Comparison of ENCODE assay signal across 8 mouse cellular contexts in the genomic region with DNA sequence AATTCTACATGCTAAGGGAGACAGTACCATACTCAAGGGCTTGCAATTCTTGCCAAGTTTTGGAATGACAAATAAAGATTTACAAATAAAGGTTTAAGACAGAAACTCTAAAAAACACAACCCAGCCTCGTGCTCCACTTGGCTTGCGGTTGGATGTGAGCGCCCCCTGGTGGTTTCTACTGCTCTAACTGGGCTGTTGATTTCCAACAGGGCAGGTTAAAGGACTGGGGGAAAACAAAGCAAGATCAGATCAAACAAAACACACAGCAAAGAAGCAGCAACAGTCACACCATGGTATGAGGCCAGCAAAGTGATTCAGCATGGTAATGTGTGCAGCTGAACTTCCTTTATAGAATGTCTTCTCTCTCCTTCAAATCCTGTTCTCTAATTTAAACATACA.
DNase-seq lines count a peak whose midpoint lies in the region; ATAC-seq and TF ChIP-seq lines count a peak whose summit lies in the region.

No protein-coding gene starts in this region.

- no peaks in the 10 kb centered on the region for H3K36me3 ChIP-seq in hindbrain, embryonic 10.5 days
- H3K36me3 ChIP-seq in hindbrain, embryonic 12.5 days: no peaks in the 10 kb centered on the region
- no peaks in the 10 kb centered on the region for H3K36me3 ChIP-seq in forebrain, embryonic 16.5 days (ENCODE audit: control insufficient read depth, insufficient read depth)
- no peaks in the 10 kb centered on the region for H3K36me3 ChIP-seq in hindbrain, postnatal 0 days (ENCODE audit: insufficient read depth, low read length)
- H3K36me3 ChIP-seq in midbrain, postnatal 0 days (ENCODE audit: insufficient read depth, low read length): no peaks in the 10 kb centered on the region
- no peaks in the 10 kb centered on the region for H3K36me3 ChIP-seq in testis, adult 2 months (ENCODE audit: control insufficient read depth, insufficient read depth, low read length)

- no peaks in the 10 kb centered on the region for H3K27me3 ChIP-seq in hindbrain, embryonic 10.5 days (ENCODE audit: insufficient read depth, poor library complexity, severe bottlenecking)
- no peaks in the 10 kb centered on the region for H3K27me3 ChIP-seq in hindbrain, embryonic 12.5 days
- H3K27me3 ChIP-seq in forebrain, embryonic 16.5 days (replicated peaks; ENCODE audit: control insufficient read depth, insufficient read depth, low read length): no peaks in the 10 kb centered on the region
- H3K27me3 ChIP-seq in hindbrain, postnatal 0 days (ENCODE audit: insufficient read depth, low read length): no peaks in the 10 kb centered on the region
- H3K27me3 ChIP-seq in midbrain, postnatal 0 days (ENCODE audit: insufficient read depth, low read length): no peaks in the 10 kb centered on the region
- no peaks in the 10 kb centered on the region for H3K27me3 ChIP-seq in testis, adult 2 months (ENCODE audit: control insufficient read depth, insufficient read depth, low read length)

- intact Hi-C loops in left cerebral cortex, postnatal 25 days (cut with DNase I): loop anchor here (1.0 to 10.0 kb wide), 3 partner anchors 392 to 790 kb away; no protein-coding TSS in a partner anchor

- peak; percentile 89 for TF ChIP-seq CTCF in hindbrain, postnatal 0 days (IDR thresholded peaks at IDR 0.05; ENCODE audit: low read depth)
- peak; percentile 96 for TF ChIP-seq CTCF in midbrain, postnatal 0 days (IDR thresholded peaks at IDR 0.05)
- peak; percentile 75; the same call in 1 of the 2 replicates for TF ChIP-seq CTCF in testis, adult 2 months (IDR thresholded peaks at IDR 0.05; ENCODE audit: control insufficient read depth, insufficient read depth, insufficient replicate concordance, low read depth, low read length)

- no peak overlapping the region for H3K9ac ChIP-seq in hindbrain, embryonic 12.5 days
- H3K9ac ChIP-seq in forebrain, embryonic 16.5 days (replicated peaks; ENCODE audit: low read depth, low read length): no peak overlapping the region
- no peak overlapping the region for H3K9ac ChIP-seq in hindbrain, postnatal 0 days (replicated peaks; ENCODE audit: low read length)
- H3K9ac ChIP-seq in midbrain, postnatal 0 days (replicated peaks; ENCODE audit: low read length, poor library complexity, severe bottlenecking): no peak overlapping the region

- H3K4me1 ChIP-seq in hindbrain, embryonic 10.5 days (replicated peaks): 0 out of 2 replicates have a peak, but pooled peaks cover 4% of the 10 kb centered on the region
- 0 out of 2 replicates have a peak, but pooled peaks cover 2% of the 10 kb centered on the region for H3K4me1 ChIP-seq in hindbrain, embryonic 12.5 days
- no peaks in the 10 kb centered on the region for H3K4me1 ChIP-seq in forebrain, embryonic 16.5 days (replicated peaks; ENCODE audit: control insufficient read depth, insufficient read depth, low read length)
- no peaks in the 10 kb centered on the region for H3K4me1 ChIP-seq in hindbrain, postnatal 0 days (ENCODE audit: insufficient read depth, low read length)
- H3K4me1 ChIP-seq in midbrain, postnatal 0 days (ENCODE audit: insufficient read depth, low read length): no peaks in the 10 kb centered on the region
- no peaks in the 10 kb centered on the region for H3K4me1 ChIP-seq in testis, adult 2 months (ENCODE audit: control insufficient read depth, insufficient read depth, low read length)

- no peak overlapping the region for H3K4me2 ChIP-seq in hindbrain, embryonic 12.5 days (replicated peaks)
- no peak overlapping the region for H3K4me2 ChIP-seq in forebrain, embryonic 16.5 days (ENCODE audit: low read length)
- no peak overlapping the region for H3K4me2 ChIP-seq in hindbrain, postnatal 0 days (ENCODE audit: low read depth, low read length)
- no peak overlapping the region for H3K4me2 ChIP-seq in midbrain, postnatal 0 days (ENCODE audit: low read depth, low read length, poor library complexity, severe bottlenecking)

- no peak for ATAC-seq in hindbrain, embryonic 12.5 days (ENCODE audit: low FRiP score)
- ATAC-seq in forebrain, embryonic 16.5 days: peak; percentile 73
- ATAC-seq in hindbrain, postnatal 0 days: 0 out of 2 replicates have a peak, but pooled peaks have one; percentile 45
- ATAC-seq in midbrain, postnatal 0 days (ENCODE audit: low FRiP score): no peak

- H3K9me3 ChIP-seq in hindbrain, embryonic 10.5 days: no peaks in the 10 kb centered on the region
- H3K9me3 ChIP-seq in hindbrain, embryonic 12.5 days (replicated peaks): no peaks in the 10 kb centered on the region
- H3K9me3 ChIP-seq in forebrain, embryonic 16.5 days (ENCODE audit: control insufficient read depth, low read length): no peaks in the 10 kb centered on the region
- no peaks in the 10 kb centered on the region for H3K9me3 ChIP-seq in hindbrain, postnatal 0 days (ENCODE audit: low read length)
- H3K9me3 ChIP-seq in midbrain, postnatal 0 days (ENCODE audit: low read length): no peaks in the 10 kb centered on the region

- peak; percentile 80 for DNase-seq in hindbrain, embryonic 10.5 days (ENCODE audit: low spot score)
- DNase-seq in brain, embryonic 18.5 days (ENCODE audit: low read depth, low spot score): peak; percentile 24
- peak; percentile 88 for DNase-seq in hindbrain, postnatal 0 days (ENCODE audit: low spot score)
- peak; percentile 62 to 72 for DNase-seq in left cerebral cortex, postnatal 25 days (ENCODE audit: low spot score in 2 of 2)
- DNase-seq in midbrain, postnatal 0 days (ENCODE audit: low spot score): peak; percentile 79

- 7% methylated on average over 3 of the region's 3 CpGs for WGBS in hindbrain, embryonic 10.5 days
- 10% methylated on average over 3 of the region's 3 CpGs for WGBS in hindbrain, embryonic 12.5 days
- WGBS in forebrain, embryonic 16.5 days: 6% methylated on average over 3 of the region's 3 CpGs
- 5% methylated on average over 3 of the region's 3 CpGs for WGBS in hindbrain, postnatal 0 days
- 7% methylated on average over 3 of the region's 3 CpGs for WGBS in midbrain, postnatal 0 days

- TF ChIP-seq POLR2A in testis, adult 2 months (IDR thresholded peaks at IDR 0.05; ENCODE audit: control insufficient read depth, low read depth, low read length): no peak

- no peak overlapping the region for H3K27ac ChIP-seq in hindbrain, embryonic 10.5 days
- no peak overlapping the region for H3K27ac ChIP-seq in hindbrain, embryonic 12.5 days
- H3K27ac ChIP-seq in forebrain, embryonic 16.5 days (ENCODE audit: low read length): no peak overlapping the region
- H3K27ac ChIP-seq in hindbrain, postnatal 0 days: no peak overlapping the region
- no peak overlapping the region for H3K27ac ChIP-seq in midbrain, postnatal 0 days (ENCODE audit: low read depth, low read length)
- no peak overlapping the region for H3K27ac ChIP-seq in testis, adult 2 months (ENCODE audit: control insufficient read depth, insufficient read depth, low read depth, low read length)

- no peak overlapping the region for H3K4me3 ChIP-seq in hindbrain, embryonic 10.5 days
- H3K4me3 ChIP-seq in hindbrain, embryonic 12.5 days: no peak overlapping the region
- no peak overlapping the region for H3K4me3 ChIP-seq in forebrain, embryonic 16.5 days (replicated peaks; ENCODE audit: low read length)
- no peak overlapping the region for H3K4me3 ChIP-seq in hindbrain, postnatal 0 days (ENCODE audit: low read length)
- no peak overlapping the region for H3K4me3 ChIP-seq in midbrain, postnatal 0 days (ENCODE audit: low read depth, low read length)
- H3K4me3 ChIP-seq in testis, adult 2 months (ENCODE audit: control insufficient read depth, low read depth, low read length): no peak overlapping the region

Comparison
In these comparisons a context has a peak if more than half of its experiments do, and no peak if none do; other contexts are left out.
1. ATAC-seq: peak in forebrain, embryonic 16.5 days (single experiment) and hindbrain, postnatal 0 days (single experiment); none in hindbrain, embryonic 12.5 days (single experiment) and midbrain, postnatal 0 days (single experiment).
2. DNase-seq: peak in every context shown above with its lines; median percentile 88 in hindbrain, postnatal 0 days; 80 in hindbrain, embryonic 10.5 days; 79 in midbrain, postnatal 0 days; 67 in left cerebral cortex, postnatal 25 days; 24 in brain, embryonic 18.5 days.
3. Peak in every context shown above with its lines, with median percentiles within 50 percentile points of each other: CTCF ChIP-seq.